Mouse (Mus musculus) cerebellum, postnatal 4 days (tissue): ENCODE data around the gene Cyp46a1.
A peak's percentile ranks its signal among the peaks of the same experiment; 100 is the strongest.

ENCODE experiments used
- DNase-seq, 2 experiments: peaks; one replicate each; pipeline ENCODE4 v3.0.0; 2022; ENCODE audit warnings: low spot score in 2 of 2, mixed read lengths in 1 of 2

Cyp46a1 gene

GRCm38 (mm10) chr12:108311741-108312290 lies 22.4 kb upstream of the Cyp46a1 start:
- no peak for DNase-seq

- no peak for DNase-seq
These were observed 21.7 kb upstream of the Cyp46a1 start for GRCm38 (mm10) chr12:108312432-108312851.

- DNase-seq = no peak
These were observed 20.9 kb upstream of the Cyp46a1 start for GRCm38 (mm10) chr12:108313244-108313772.

GRCm38 (mm10) chr12:108315818-108316217 lies 18.4 kb upstream of the Cyp46a1 start:
- DNase-seq = no peak

- no peak for DNase-seq
These were observed 17.5 kb upstream of the Cyp46a1 start for GRCm38 (mm10) chr12:108316655-108317054.

- DNase-seq = no peak
These were observed 16.9 kb upstream of the Cyp46a1 start for GRCm38 (mm10) chr12:108317201-108317738.

GRCm38 (mm10) chr12:108317826-108318430 lies 16.3 kb upstream of the Cyp46a1 start:
- DNase-seq = no peak

- no peak for DNase-seq
These were observed 15.7 kb upstream of the Cyp46a1 start for GRCm38 (mm10) chr12:108318499-108318898.

- no peak for DNase-seq
These were observed 14.1 kb upstream of the Cyp46a1 start for GRCm38 (mm10) chr12:108320096-108320495.

GRCm38 (mm10) chr12:108326401-108326800 lies 7.8 kb upstream of the Cyp46a1 start:
- no peak for DNase-seq

- peak in 1 of 2 experiments; percentile 68 for DNase-seq
These were observed 6.2 kb upstream of the Cyp46a1 start for GRCm38 (mm10) chr12:108327889-108328491.

GRCm38 (mm10) chr12:108333056-108333455 lies 1.1 kb upstream of the Cyp46a1 start:
- peak; percentile 86 to 88 for DNase-seq

- DNase-seq = no peak
These were observed 699 bp upstream of the Cyp46a1 start for GRCm38 (mm10) chr12:108333481-108333882.

GRCm38 (mm10) chr12:108334529-108334928 lies 348 bp downstream of the Cyp46a1 start:
- peak in 1 of 2 experiments; percentile 41 for DNase-seq

GRCm38 (mm10) chr12:108338572-108339190 lies 4.5 kb downstream of the Cyp46a1 start:
- DNase-seq = peak in 1 of 2 experiments; percentile 38

GRCm38 (mm10) chr12:108348151-108348550 lies 14.0 kb downstream of the Cyp46a1 start:
- DNase-seq = no peak

- no peak for DNase-seq
These were observed 14.8 kb downstream of the Cyp46a1 start for GRCm38 (mm10) chr12:108349026-108349425.

GRCm38 (mm10) chr12:108350931-108351330 lies 16.8 kb downstream of the Cyp46a1 start:
- no peak for DNase-seq

- DNase-seq = no peak
These were observed 18.4 kb downstream of the Cyp46a1 start for GRCm38 (mm10) chr12:108352371-108353136.

GRCm38 (mm10) chr12:108354284-108354683 lies 20.1 kb downstream of the Cyp46a1 start:
- peak in 1 of 2 experiments; percentile 51 for DNase-seq

- DNase-seq = no peak
These were observed 21.1 kb downstream of the Cyp46a1 start for GRCm38 (mm10) chr12:108355271-108355670.
